Mouse (Mus musculus) hindbrain, embryonic 12.5 days (tissue): Measurements from ENCODE around the gene Cfap206. TPM values are rescaled to one million over a fixed set of nuclear protein-coding genes. Genes with fewer than 3 reads are reported as not detected.

Experiments
- ATAC-seq: fragments of 200-750 bp; cut with Nextera tagmentation; 2 replicates; pipeline ENCODE4 v1.8.0; 2017; ENCODE audit warnings: moderate TSS enrichment; ENCODE audit not compliant: low FRiP score
- H3K27ac ChIP-seq: fragments of 300-500 bp; sonication (generic); 2 replicates; pipeline ENCODE4 v1.5.1; 2016; ENCODE audit warnings: mild to moderate bottlenecking
- H3K27me3 ChIP-seq: fragments of 300-500 bp; sonication (generic); 2 replicates; pipeline ENCODE4 v1.6.1; 2016; ENCODE audit warnings: mild to moderate bottlenecking
- H3K36me3 ChIP-seq: fragments of 300-500 bp; sonication (generic); 2 replicates; pipeline ENCODE4 v1.6.1; 2016; ENCODE audit warnings: mild to moderate bottlenecking
- H3K4me1 ChIP-seq: fragments of 300-500 bp; sonication (generic); 2 replicates; pipeline ENCODE4 v1.6.1; 2016
- H3K4me2 ChIP-seq: fragments of 300-500 bp; sonication (generic); replicated peaks from 2 replicates; pipeline ENCODE4 v1.6.1; 2016; ENCODE audit warnings: mild to moderate bottlenecking
- H3K4me3 ChIP-seq: fragments of 300-500 bp; sonication (generic); 2 replicates; pipeline ENCODE4 v1.5.1; 2016; ENCODE audit warnings: mild to moderate bottlenecking
- H3K9ac ChIP-seq: fragments of 300-500 bp; sonication (generic); 2 replicates; pipeline ENCODE4 v1.6.1; 2016; ENCODE audit warnings: mild to moderate bottlenecking, moderate library complexity
- H3K9me3 ChIP-seq: fragments of 300-500 bp; sonication (generic); replicated peaks from 2 replicates; pipeline ENCODE4 v1.6.1; 2016; ENCODE audit warnings: mild to moderate bottlenecking
- WGBS: fragments of 180-500 bp; shearing (Covaris S2); methylation state at CpG from one replicate; pipeline ENCODE4 v1.1.7; 2016; 5-methylcytosine and 5-hydroxymethylcytosine counted together
- polyA plus RNA-seq: library from polyadenylated mRNA; unstranded; fragments of >200 nt; fragmentation: Nextera tagmentation; extraction: Ambion mirVana; gene quantifications from 2 replicates; pipeline ENCODE4 v1.2.1, GENCODE M21; 2016

Cfap206 gene
- polyA plus RNA-seq, 1 experiment from 2014 or later = 5.2 TPM

- Histone ChIP-seq H3K9me3 (peaks cover 4% of the 10 kb centered on the region), H3K4me2 (no peak overlapping the region), H3K9ac (no peak overlapping the region), H3K4me1 (no peaks in the 10 kb centered on the region), H3K36me3 (no peaks in the 10 kb centered on the region), H3K27ac (no peak overlapping the region), H3K4me3 (no peak overlapping the region), H3K27me3 (no peaks in the 10 kb centered on the region)
- WGBS = 98% methylated on average over 12 of the region's 12 CpGs
- no peak for ATAC-seq
Observed at GRCm38 (mm10) chr4:34719421-34719820, 10.6 kb downstream of the Cfap206 start.

- ATAC-seq = no peak
- H3K9me3 ChIP-seq = peaks cover 7% of the 10 kb centered on the region
- no peak overlapping the region for H3K4me3 ChIP-seq
- H3K36me3 ChIP-seq = no peaks in the 10 kb centered on the region
- H3K27ac ChIP-seq = no peak overlapping the region
- no peak overlapping the region for H3K4me2 ChIP-seq
- 87% methylated on average over 1 of the region's 1 CpGs for WGBS
- H3K4me1 ChIP-seq = no peaks in the 10 kb centered on the region
- H3K9ac ChIP-seq = no peak overlapping the region
- no peaks in the 10 kb centered on the region for H3K27me3 ChIP-seq
Observed at GRCm38 (mm10) chr4:34715062-34715461, 14.9 kb downstream of the Cfap206 start.

- Histone ChIP-seq H3K9me3 (0 out of 2 replicates have a peak, but pooled peaks cover 4% of the 10 kb centered on the region), H3K9ac (no peak overlapping the region), H3K27ac (no peak overlapping the region), H3K4me3 (no peak overlapping the region), H3K27me3 (no peaks in the 10 kb centered on the region), H3K4me1 (no peaks in the 10 kb centered on the region), H3K36me3 (no peaks in the 10 kb centered on the region), H3K4me2 (no peak overlapping the region)
- no peak for ATAC-seq
- WGBS = 82% methylated on average over 3 of the region's 3 CpGs
Observed at GRCm38 (mm10) chr4:34708127-34708526, 21.9 kb downstream of the Cfap206 start.

DNA sequence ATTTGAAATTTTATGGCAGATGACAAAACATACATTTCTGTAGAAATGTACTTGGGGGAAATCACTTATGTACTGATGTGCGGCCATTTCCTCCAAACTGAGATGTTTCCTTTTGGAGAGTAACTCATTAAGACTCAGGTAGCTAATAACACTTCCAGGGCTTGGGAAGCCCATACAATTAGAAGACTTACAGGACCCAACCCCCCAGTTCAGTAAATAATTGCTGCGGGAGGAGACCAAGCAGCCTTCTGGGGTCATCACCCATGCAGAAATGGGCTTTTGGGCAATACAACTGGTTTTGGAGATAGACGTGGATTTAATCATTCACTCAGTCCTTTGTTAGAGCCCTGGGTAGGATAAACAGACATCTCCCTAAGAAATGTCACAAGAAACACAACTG, 22.8 kb downstream of the Cfap206 start:
- ATAC-seq = no peak
- Histone ChIP-seq H3K4me2 (no peak overlapping the region), H3K36me3 (no peaks in the 10 kb centered on the region), H3K9ac (no peak overlapping the region), H3K4me1 (no peaks in the 10 kb centered on the region), H3K27ac (no peak overlapping the region), H3K9me3 (0 out of 2 replicates have a peak, but pooled peaks cover 4% of the 10 kb centered on the region), H3K4me3 (no peak overlapping the region), H3K27me3 (no peaks in the 10 kb centered on the region)
- 78% methylated on average over 3 of the region's 3 CpGs for WGBS

GRCm38 (mm10) chr4:34703029-34703428, 27.0 kb downstream of the Cfap206 start:
- H3K9ac ChIP-seq = no peak overlapping the region
- H3K27me3 ChIP-seq = no peaks in the 10 kb centered on the region
- H3K4me1 ChIP-seq = no peaks in the 10 kb centered on the region
- no peak overlapping the region for H3K27ac ChIP-seq
- no peak for ATAC-seq
- no peaks in the 10 kb centered on the region for H3K36me3 ChIP-seq
- no peaks in the 10 kb centered on the region for H3K9me3 ChIP-seq
- no peak overlapping the region for H3K4me3 ChIP-seq
- 74% methylated on average over 4 of the region's 4 CpGs for WGBS
- H3K4me2 ChIP-seq = no peak overlapping the region

- H3K9me3 ChIP-seq = no peaks in the 10 kb centered on the region
- no peaks in the 10 kb centered on the region for H3K4me1 ChIP-seq
- H3K36me3 ChIP-seq = no peaks in the 10 kb centered on the region
- H3K9ac ChIP-seq = no peak overlapping the region
- no peaks in the 10 kb centered on the region for H3K27me3 ChIP-seq
- no peak overlapping the region for H3K27ac ChIP-seq
- no peak overlapping the region for H3K4me3 ChIP-seq
- H3K4me2 ChIP-seq = no peak overlapping the region
- ATAC-seq = no peak
- WGBS = 96% methylated on average over 11 of the region's 11 CpGs
Observed at GRCm38 (mm10) chr4:34702231-34702630, 27.8 kb downstream of the Cfap206 start.

DNA sequence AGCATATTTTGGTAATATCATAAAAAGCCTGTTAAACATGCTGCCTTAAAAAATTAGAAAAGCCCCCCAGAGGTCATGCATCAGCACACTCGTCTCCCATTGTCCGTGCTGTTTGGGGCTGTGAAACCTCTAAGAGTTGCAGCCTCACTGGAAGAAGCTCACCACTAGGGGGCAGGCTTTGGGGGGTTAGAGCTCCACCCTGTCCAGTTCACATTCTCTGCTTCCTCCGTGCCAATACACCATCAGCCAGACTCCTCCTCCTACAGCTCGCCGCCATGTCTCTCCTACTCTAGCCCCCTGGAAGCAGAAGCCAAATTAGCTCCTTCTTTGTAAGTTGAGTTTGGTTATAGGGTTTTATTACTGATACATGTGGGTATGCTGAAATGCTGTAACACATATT, 28.5 kb downstream of the Cfap206 start:
- Histone ChIP-seq H3K36me3 (no peaks in the 10 kb centered on the region), H3K4me3 (no peak overlapping the region), H3K9me3 (no peaks in the 10 kb centered on the region), H3K27me3 (no peaks in the 10 kb centered on the region), H3K9ac (no peak overlapping the region), H3K4me2 (no peak overlapping the region), H3K4me1 (no peaks in the 10 kb centered on the region), H3K27ac (no peak overlapping the region)
- no peak for ATAC-seq
- 54% methylated on average over 5 of the region's 5 CpGs for WGBS

GRCm38 (mm10) chr4:34688021-34688420, 42.0 kb downstream of the Cfap206 start:
- no peaks in the 10 kb centered on the region for H3K36me3 ChIP-seq
- no peak for ATAC-seq
- no peak overlapping the region for H3K4me3 ChIP-seq
- no peaks in the 10 kb centered on the region for H3K27me3 ChIP-seq
- no peaks in the 10 kb centered on the region for H3K9me3 ChIP-seq
- H3K27ac ChIP-seq = no peak overlapping the region
- H3K4me1 ChIP-seq = peaks cover 6% of the 10 kb centered on the region
- WGBS = 92% methylated on average over 3 of the region's 3 CpGs
- H3K9ac ChIP-seq = no peak overlapping the region
- H3K4me2 ChIP-seq = peak overlapping the region; percentile 54; the same call in 1 of the 2 replicates

- 0 out of 2 replicates have a peak, but pooled peaks cover 8% of the 10 kb centered on the region for H3K36me3 ChIP-seq
- under 1% methylated on average over 53 of the region's 65 CpGs for WGBS
- H3K4me2 ChIP-seq = peak within 1 kb of the TSS; percentile 54
- peaks cover 6% of the 10 kb centered on the region for H3K4me1 ChIP-seq
- H3K9me3 ChIP-seq = no peaks in the 10 kb centered on the region
- peak within 1 kb of the TSS; percentile 84 for H3K4me3 ChIP-seq
- peak within 1 kb of the TSS; percentile 97 for H3K27ac ChIP-seq
- no peaks in the 10 kb centered on the region for H3K27me3 ChIP-seq
- ATAC-seq = peak; percentile 99
- peak within 1 kb of the TSS; percentile 96 for H3K9ac ChIP-seq
Observed at GRCm38 (mm10) chr4:34686874-34687567, 43.0 kb downstream of the Cfap206 start, which contains the start of gene Slc35a1. Slc35a1 (minus strand) TSS chr4:34687438.

- no peak overlapping the region for H3K9ac ChIP-seq
- WGBS = 92% methylated on average over 5 of the region's 5 CpGs
- H3K4me1 ChIP-seq = no peaks in the 10 kb centered on the region
- peaks cover 31% of the 10 kb centered on the region for H3K36me3 ChIP-seq
- H3K4me2 ChIP-seq = no peak overlapping the region
- no peaks in the 10 kb centered on the region for H3K27me3 ChIP-seq
- no peak overlapping the region for H3K4me3 ChIP-seq
- no peak overlapping the region for H3K27ac ChIP-seq
- no peaks in the 10 kb centered on the region for H3K9me3 ChIP-seq
- ATAC-seq = no peak
Observed at GRCm38 (mm10) chr4:34680530-34680929, 49.5 kb downstream of the Cfap206 start.

DNA sequence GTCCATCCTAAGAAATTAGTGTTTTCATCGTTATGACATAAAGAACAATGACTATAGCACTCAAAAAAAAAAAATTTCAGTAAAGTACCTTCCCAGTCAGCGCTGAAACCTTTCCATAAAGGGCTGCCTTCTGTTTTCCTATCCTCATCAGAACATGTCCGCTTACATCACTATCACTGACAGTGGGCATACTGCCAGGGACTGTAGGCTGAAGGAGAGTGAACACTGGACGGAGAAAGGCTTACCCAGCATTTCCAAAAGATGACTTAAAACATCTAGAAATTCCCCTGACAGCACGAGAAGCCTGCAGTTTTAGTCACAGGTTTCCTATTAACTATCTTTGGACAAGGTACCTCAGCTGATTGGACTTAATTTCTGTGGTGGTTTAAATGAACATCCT, 56.3 kb downstream of the Cfap206 start:
- WGBS = 93% methylated on average over 5 of the region's 5 CpGs
- H3K4me3 ChIP-seq = no peak overlapping the region
- no peak overlapping the region for H3K27ac ChIP-seq
- no peaks in the 10 kb centered on the region for H3K27me3 ChIP-seq
- H3K36me3 ChIP-seq = peaks cover 30% of the 10 kb centered on the region
- H3K4me1 ChIP-seq = no peaks in the 10 kb centered on the region
- no peak overlapping the region for H3K4me2 ChIP-seq
- H3K9me3 ChIP-seq = no peaks in the 10 kb centered on the region
- no peak for ATAC-seq
- H3K9ac ChIP-seq = no peak overlapping the region

- no peak overlapping the region for H3K4me2 ChIP-seq
- no peak overlapping the region for H3K4me3 ChIP-seq
- H3K9me3 ChIP-seq = no peaks in the 10 kb centered on the region
- no peak overlapping the region for H3K9ac ChIP-seq
- H3K27me3 ChIP-seq = no peaks in the 10 kb centered on the region
- WGBS = 94% methylated on average over 5 of the region's 5 CpGs
- no peak overlapping the region for H3K27ac ChIP-seq
- no peaks in the 10 kb centered on the region for H3K4me1 ChIP-seq
- no peak for ATAC-seq
- peaks cover 51% of the 10 kb centered on the region for H3K36me3 ChIP-seq
Observed at GRCm38 (mm10) chr4:34667923-34668322, 62.1 kb downstream of the Cfap206 start.

- H3K4me1 ChIP-seq = no peaks in the 10 kb centered on the region
- no peaks in the 10 kb centered on the region for H3K9me3 ChIP-seq
- no peak overlapping the region for H3K4me3 ChIP-seq
- H3K9ac ChIP-seq = no peak overlapping the region
- peaks cover 79% of the 10 kb centered on the region for H3K36me3 ChIP-seq
- H3K27me3 ChIP-seq = no peaks in the 10 kb centered on the region
- H3K27ac ChIP-seq = no peak overlapping the region
- peak; percentile 38; the same call in 1 of the 2 replicates for ATAC-seq
- no peak overlapping the region for H3K4me2 ChIP-seq
- 90% methylated on average over 6 of the region's 6 CpGs for WGBS
Observed at GRCm38 (mm10) chr4:34661927-34662326, 68.1 kb downstream of the Cfap206 start.
